Mouse (Mus musculus) ES-E14 (cell line): Measurements from ENCODE around the gene Jmjd8. TPM values are rescaled to one million over a fixed set of nuclear protein-coding genes. Genes with fewer than 3 reads are reported as not detected.
A peak's percentile ranks its signal among the peaks of the same experiment; 100 is the strongest.

ENCODE experiments used
- DNase-seq: peaks from one replicate; pipeline ENCODE4 v3.0.0-alpha.2; 2013; ENCODE audit warnings: low read depth, low spot score
- H3K27ac ChIP-seq: 2 replicates; pipeline ENCODE4 v1.5.1; 2012; ENCODE audit warnings: low read depth, mild to moderate bottlenecking, low read length, moderate library complexity, mixed read lengths; ENCODE audit not compliant: poor library complexity, insufficient read depth, severe bottlenecking
- H3K36me3 ChIP-seq: 2 replicates; pipeline ENCODE4 v1.6.1; 2012; ENCODE audit warnings: mild to moderate bottlenecking, low read length, moderate library complexity, mixed read lengths; ENCODE audit not compliant: control insufficient read depth, poor library complexity, insufficient read depth, severe bottlenecking
- H3K4me1 ChIP-seq, 2 experiments: fragments of 150-350 bp in 1 of 2; sonication (generic) in 1 of 2; 2 replicates each; pipeline ENCODE4 v1.6.1; 2012; ENCODE audit warnings: low read length in 2 of 2, mild to moderate bottlenecking in 1 of 2, mixed read lengths in 1 of 2; ENCODE audit not compliant: control insufficient read depth in 2 of 2, insufficient read depth in 2 of 2, poor library complexity in 1 of 2
- H3K4me3 ChIP-seq, 2 experiments: fragments of 150-350 bp in 1 of 2; sonication (generic) in 1 of 2; 2 replicates each; pipeline ENCODE4 v1.5.1; 2012; ENCODE audit warnings: low read length in 2 of 2, low read depth in 1 of 2, mild to moderate bottlenecking in 1 of 2, mixed read lengths in 1 of 2; ENCODE audit not compliant: insufficient read depth in 1 of 2, poor library complexity in 1 of 2, severe bottlenecking in 1 of 2
- H3K9ac ChIP-seq: 2 replicates; pipeline ENCODE4 v1.6.1; 2012; ENCODE audit warnings: low read depth, mild to moderate bottlenecking, low read length, mixed read lengths; ENCODE audit not compliant: poor library complexity, insufficient read depth, severe bottlenecking
- H3K9me3 ChIP-seq: fragments of 150-350 bp; sonication (generic); 2 replicates; pipeline ENCODE4 v1.6.1; 2012; ENCODE audit warnings: low read depth, mild to moderate bottlenecking, low read length; ENCODE audit not compliant: control insufficient read depth, insufficient read depth
- CHD2 ChIP-seq: IDR thresholded peaks from 2 replicates; pipeline ENCODE4 v1.6.1; 2014; ENCODE audit warnings: mild to moderate bottlenecking, low read depth, low read length, inconsistent platforms
- HCFC1 ChIP-seq: IDR thresholded peaks from 2 replicates; pipeline ENCODE4 v1.6.1; 2012; ENCODE audit warnings: low read length, inconsistent platforms, borderline replicate concordance; ENCODE audit not compliant: insufficient read depth
- MAFK ChIP-seq: IDR thresholded peaks from 2 replicates; pipeline ENCODE4 v1.6.1; 2014; ENCODE audit warnings: mild to moderate bottlenecking, low read depth, low read length, inconsistent platforms; ENCODE audit not compliant: insufficient read depth
- ZC3H11A ChIP-seq: IDR thresholded peaks from 2 replicates; pipeline ENCODE4 v1.6.1; 2012; ENCODE audit warnings: low read depth, mild to moderate bottlenecking, inconsistent platforms, low read length, borderline replicate concordance
- ZNF384 ChIP-seq: IDR thresholded peaks from 2 replicates; pipeline ENCODE4 v1.6.1; 2012; ENCODE audit warnings: low read depth, low read length, inconsistent platforms
- in situ Hi-C, 2 experiments: fragments of 600-800 bp; cut with MboI; formaldehyde crosslinking; loops; one replicate each; pipeline ENCODE4 v1.15.1; 2025; ENCODE audit warnings: low sequenced_read_pairs in 2 of 2, inconsistent platforms in 1 of 2; ENCODE audit not compliant: unreplicated experiment in 2 of 2
- total RNA-seq: library from RNA; depleted of rRNA; stranded (reverse); fragments of 300-350 nt; gene quantifications from 2 replicates; pipeline ENCODE4 v1.2.3, GENCODE M21; 2012; rRNA removed

Jmjd8 gene
- total RNA-seq, 1 experiment: 25.1 TPM

DNA sequence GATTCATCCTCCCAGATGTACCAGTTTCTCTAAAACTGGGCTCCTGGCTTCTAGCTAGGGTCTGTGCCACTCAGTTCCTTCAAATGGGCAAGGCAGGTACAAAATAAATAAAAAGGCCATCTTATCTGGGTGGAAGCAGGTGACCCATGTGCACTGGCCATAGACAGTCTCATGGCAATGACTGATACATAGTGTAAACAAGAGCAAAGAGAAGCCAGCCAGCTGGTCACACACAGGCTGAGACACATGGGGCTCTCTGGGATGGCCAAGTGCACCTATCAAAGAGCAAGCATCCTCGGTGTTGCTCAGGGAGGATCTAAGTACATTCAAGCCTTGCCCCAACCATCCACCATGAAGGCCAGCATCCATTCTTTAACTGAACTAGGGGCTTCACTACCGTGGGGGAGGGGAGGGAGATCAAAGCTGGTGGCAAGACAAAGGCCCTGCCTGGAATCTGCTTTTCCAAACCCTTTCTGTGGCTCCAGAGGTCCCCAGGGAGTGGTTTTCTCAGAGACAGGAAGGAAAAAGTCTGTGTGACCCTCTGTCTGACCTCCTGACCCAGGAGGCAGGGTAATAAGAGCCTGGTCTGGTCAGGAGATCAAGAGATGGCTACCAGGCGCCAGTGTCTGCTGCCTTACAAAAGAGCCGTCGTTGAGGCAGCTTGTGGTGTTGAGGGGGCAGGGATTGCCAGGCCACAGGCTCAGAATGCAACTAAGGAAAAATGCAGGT, 52.4 kb downstream of the Jmjd8 start:
- no peaks in the 10 kb centered on the region for H3K9me3 ChIP-seq
- peaks cover 34% of the 10 kb centered on the region for H3K36me3 ChIP-seq
- H3K9ac ChIP-seq: no peak overlapping the region
- TF ChIP-seq MAFK (no peak), CHD2 (no peak), HCFC1 (no peak), ZNF384 (no peak), ZC3H11A (no peak)
- H3K4me3 ChIP-seq: no peak overlapping the region
- peaks cover 8 to 45% of the 10 kb centered on the region in 2 experiments; a peak in 3 of 4 replicates for H3K4me1 ChIP-seq
- DNase-seq: peak; percentile 71
- H3K27ac ChIP-seq: 0 out of 2 replicates have a peak overlapping the region, but pooled peaks have one; percentile 38
- in situ Hi-C loops: no loop called here

Other genes starting within 250 kb of the Jmjd8 start
- gene Lmf1, start 249.8 kb upstream of the Jmjd8 start, total RNA-seq: 16.6 and 33.6 TPM in 2 replicates
- gene Gng13, start 111.7 kb upstream of the Jmjd8 start, total RNA-seq: 9.9 and 14.5 TPM in 2 replicates
- gene Chtf18, start 101.4 kb upstream of the Jmjd8 start, total RNA-seq: 102 and 151 TPM in 2 replicates
- gene Rpusd1, start 101.2 kb upstream of the Jmjd8 start, total RNA-seq: 7.6 and 8.7 TPM in 2 replicates
- 0.27 and 0.58 TPM in 2 replicates for gene Mslnl, start 92.8 kb upstream of the Jmjd8 start, total RNA-seq
- 7.5 and 16.0 TPM in 2 replicates for gene Msln, start 74.5 kb upstream of the Jmjd8 start, total RNA-seq
- 27.0 and 32.7 TPM in 2 replicates for gene Narfl, start 55.1 kb upstream of the Jmjd8 start, total RNA-seq
- 14.5 and 29.5 TPM in 2 replicates for gene Haghl, start 43.2 kb upstream of the Jmjd8 start, total RNA-seq
- gene Ccdc78, start 42.3 kb upstream of the Jmjd8 start, total RNA-seq: 0.22 and 0.26 TPM in 2 replicates
- gene Fam173a, start 36.0 kb upstream of the Jmjd8 start, total RNA-seq: 32.8 and 60.6 TPM in 2 replicates
- gene AC134908.4, start 33.2 kb upstream of the Jmjd8 start, total RNA-seq: not detected in 2 replicates
- 46.1 and 62.7 TPM in 2 replicates for gene Metrn, start 31.7 kb upstream of the Jmjd8 start, total RNA-seq
- gene Fbxl16, start 19.8 kb upstream of the Jmjd8 start, total RNA-seq: 1.7 TPM in 2 replicates
- gene Wdr24, start 5.2 kb upstream of the Jmjd8 start, total RNA-seq: 28.6 and 43.4 TPM in 2 replicates
- 161 and 176 TPM in 2 replicates for gene Stub1, start 4.5 kb downstream of the Jmjd8 start, total RNA-seq
- gene Rhbdl1, start 8.4 kb downstream of the Jmjd8 start, total RNA-seq: 1.1 and 2.6 TPM in 2 replicates
- gene Gm20683, start 12.9 kb downstream of the Jmjd8 start, total RNA-seq: 2.0 and 2.7 TPM in 2 replicates
- gene Rhot2, start 16.0 kb downstream of the Jmjd8 start, total RNA-seq: 36.8 and 52.6 TPM in 2 replicates
- 24.7 and 50.5 TPM in 2 replicates for gene Wdr90, start 32.6 kb downstream of the Jmjd8 start, total RNA-seq
- gene Mcrip2, start 39.9 kb downstream of the Jmjd8 start, total RNA-seq: 12.3 and 12.6 TPM in 2 replicates
- 26.5 and 26.6 TPM in 2 replicates for gene Mettl26, start 46.2 kb downstream of the Jmjd8 start, total RNA-seq
- 3.3 TPM in 2 replicates for gene Wfikkn1, start 52.0 kb downstream of the Jmjd8 start, total RNA-seq
- gene Rab40c, start 90.9 kb downstream of the Jmjd8 start, total RNA-seq: 14.6 and 15.7 TPM in 2 replicates
- gene Pigq, start 116.1 kb downstream of the Jmjd8 start, total RNA-seq: 44.4 and 56.9 TPM in 2 replicates
- 0.16 and 0.18 TPM in 2 replicates for gene Nhlrc4, start 116.1 kb downstream of the Jmjd8 start, total RNA-seq
- gene A930017K11Rik, start 123.7 kb downstream of the Jmjd8 start, total RNA-seq: not detected in 2 replicates
- gene Capn15, start 156.9 kb downstream of the Jmjd8 start, total RNA-seq: 18.0 and 19.0 TPM in 2 replicates
- 9.4 and 11.2 TPM in 2 replicates for gene Rab11fip3, start 240.7 kb downstream of the Jmjd8 start, total RNA-seq